ENCODE assay signal across 12 mouse cellular contexts in genomic region chr11:88909388-88910036, GRCm38 (mm10). TPM values are rescaled to one million over a fixed set of nuclear protein-coding genes. Genes with fewer than 3 reads are reported as not detected.
DNase-seq lines count a peak whose midpoint lies in the region; ATAC-seq lines count a peak whose summit lies in the region.
"Had no signal": no experiment of that assay in that cellular context is flagged by ENCODE, and none has a peak within 500 bp of the region (broad histone marks: within the 10 kb centered on the region; RNA-seq: fewer than 3 reads in every experiment).

No protein-coding gene starts in this region.

- peak; percentile 34 for DNase-seq in urinary bladder, postnatal 14 days (ENCODE audit: low spot score)
- DNase-seq in urinary bladder, adult 2 months (ENCODE audit: low spot score), result no peak
- peak; percentile 34 for DNase-seq in gastrocnemius, postnatal 10 days
- peak; percentile 78 for DNase-seq in kidney, postnatal 10 days
- peak; percentile 16 for DNase-seq in testis, postnatal 14 days (ENCODE audit: low spot score)
- DNase-seq in left cerebral cortex, adult 9 months (ENCODE audit: low spot score in 2 of 2), result no peak
- DNase-seq: layer of hippocampus, postnatal 36 days had no signal

- no peak for ATAC-seq in megakaryocyte progenitor cell, adult 5-6 weeks (replicated peaks; ENCODE audit: poor library complexity)
- no peak for ATAC-seq in megakaryocyte-erythroid progenitor cell, adult 5-6 weeks (replicated peaks; ENCODE audit: low FRiP score, low TSS enrichment, poor library complexity, severe bottlenecking)

RNA-seq across cellular contexts. Expression of gene Akap1, which starts 45.1 kb away (rescaled TPM):
- 46.1 and 50.9 TPM in 2 replicates for polyA plus RNA-seq in urinary bladder, adult 2 months (2012; rRNA removed)
- total RNA-seq in gastrocnemius, postnatal 10 days (2021), result 10 to 100 TPM; 66.9 to 77.5 TPM
- total RNA-seq in megakaryocyte progenitor cell, adult 5-6 weeks (2015), result 8.9 and 9.5 TPM in 2 replicates
- total RNA-seq in megakaryocyte progenitor cell, adult 5-6 weeks (2017), result 22.4 and 24.0 TPM in 2 replicates
- 23.5 and 24.4 TPM in 2 replicates for total RNA-seq in megakaryocyte-erythroid progenitor cell, adult 5-6 weeks (2014; fragmentation: Nextera tagmentation)
- total RNA-seq in megakaryocyte-erythroid progenitor cell, adult 5-6 weeks (2017), result 36.7 and 37.4 TPM in 2 replicates

RNA-seq across cellular contexts. Expression of gene Scpep1, which starts 45.8 kb away (rescaled TPM):
- 94.2 and 94.3 TPM in 2 replicates for polyA plus RNA-seq in urinary bladder, adult 2 months (2012; rRNA removed)
- total RNA-seq in gastrocnemius, postnatal 10 days (2021), result 10 to 100 TPM; 27.2 to 30.4 TPM
- total RNA-seq in megakaryocyte progenitor cell, adult 5-6 weeks (2015), result 25.0 and 25.4 TPM in 2 replicates
- total RNA-seq in megakaryocyte progenitor cell, adult 5-6 weeks (2017), result 13.8 and 15.0 TPM in 2 replicates
- total RNA-seq in megakaryocyte-erythroid progenitor cell, adult 5-6 weeks (2014; fragmentation: Nextera tagmentation), result 7.8 TPM in 2 replicates
- 5.0 and 8.4 TPM in 2 replicates for total RNA-seq in megakaryocyte-erythroid progenitor cell, adult 5-6 weeks (2017)

RNA-seq across cellular contexts. Expression of gene Elobl, which starts 57.2 kb away (rescaled TPM):
- polyA plus RNA-seq in urinary bladder, adult 2 months (2012; rRNA removed), result not detected in 2 replicates
- total RNA-seq in gastrocnemius, postnatal 10 days (2021), result not detected
- total RNA-seq in megakaryocyte progenitor cell, adult 5-6 weeks (2015), result not detected in 2 replicates
- total RNA-seq in megakaryocyte progenitor cell, adult 5-6 weeks (2017), result not detected in 2 replicates
- not detected in 2 replicates for total RNA-seq in megakaryocyte-erythroid progenitor cell, adult 5-6 weeks (2014; fragmentation: Nextera tagmentation)
- total RNA-seq in megakaryocyte-erythroid progenitor cell, adult 5-6 weeks (2017), result not detected in 2 replicates
- total RNA-seq: gastrocnemius, postnatal 4 days; layer of hippocampus, postnatal 36 days had no signal
- polyA plus RNA-seq: cortical plate, adult 2 months; stomach, embryonic 14.5 days had no signal

Comparison
In these comparisons a context has a peak if more than half of its experiments do, and no peak if none do; other contexts are left out.
1. DNase-seq: peak in urinary bladder, postnatal 14 days (single experiment), gastrocnemius, postnatal 10 days (single experiment), kidney, postnatal 10 days (single experiment) and testis, postnatal 14 days (single experiment); none in urinary bladder, adult 2 months (single experiment) and left cerebral cortex, adult 9 months (0 of 2).